Comparison of ENCODE assay signal across 14 mouse cellular contexts in the genomic region with DNA sequence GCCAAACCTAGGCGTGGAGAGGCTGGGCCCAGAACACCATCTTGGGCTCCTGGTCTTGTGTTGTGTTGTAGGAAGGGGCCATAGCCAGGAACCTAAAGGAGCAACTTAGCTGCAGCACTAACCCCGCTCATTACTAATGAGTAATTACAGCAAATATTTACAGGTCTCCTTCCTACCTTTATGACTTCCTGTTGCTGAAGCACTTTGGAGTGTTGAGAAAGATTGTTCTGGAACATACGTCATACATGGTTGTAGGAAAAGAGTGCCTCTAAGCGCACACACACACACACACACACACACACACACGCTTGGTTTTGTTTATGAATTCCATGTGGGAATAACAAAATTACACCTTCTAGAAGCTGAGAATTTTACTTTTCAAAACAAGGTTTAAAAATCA.
"Had no signal": no experiment of that assay in that cellular context is flagged by ENCODE, and none has a peak within 500 bp of the region (broad histone marks: within the 10 kb centered on the region; RNA-seq: fewer than 3 reads in every experiment).

No protein-coding gene starts in this region.

- H3K4me3 ChIP-seq: left cerebral cortex, adult 2 months; limb, embryonic 13.5 days; midbrain, embryonic 10.5 days; neural tube, embryonic 12.5 days had no signal

- H3K9me3 ChIP-seq: limb, embryonic 13.5 days; midbrain, embryonic 10.5 days; neural tube, embryonic 12.5 days had no signal

- H3K4me2 ChIP-seq: limb, embryonic 13.5 days; neural tube, embryonic 12.5 days had no signal

- H3K36me3 ChIP-seq: limb, embryonic 13.5 days; midbrain, embryonic 10.5 days; neural tube, embryonic 12.5 days had no signal

- H3K27ac ChIP-seq: hindbrain, postnatal 0 days; left cerebral cortex, adult 2 months; limb, embryonic 13.5 days; liver, embryonic 14.5 days; midbrain, embryonic 10.5 days; neural tube, embryonic 12.5 days had no signal

- DNase-seq: kidney, adult 8-10 months; kidney, postnatal 25 days; lung, postnatal 36 days; midbrain, embryonic 14.5 days; right cerebral cortex, postnatal 4 days; spleen, adult 18-20 months; thymus, adult 2 months; thymus, postnatal 25 days had no signal

- H3K9ac ChIP-seq: limb, embryonic 13.5 days; liver, embryonic 14.5 days; neural tube, embryonic 12.5 days had no signal

- ATAC-seq: hindbrain, postnatal 0 days had no signal

- H3K4me1 ChIP-seq: midbrain, embryonic 10.5 days; neural tube, embryonic 12.5 days had no signal
